Mouse (Mus musculus) CH12.LX (cell line): ENCODE measurements around the gene Hspb7. TPM values are rescaled to one million over a fixed set of nuclear protein-coding genes. Genes with fewer than 3 reads are reported as not detected.

Experiments used
- DNase-seq: peaks from one replicate; pipeline ENCODE4 v3.0.0-alpha.2; 2013; ENCODE audit errors: extremely low read depth
- H3K27ac ChIP-seq: 2 replicates; pipeline ENCODE4 v1.5.1; 2012; ENCODE audit warnings: low read depth, mild to moderate bottlenecking, control low read depth, moderate library complexity; ENCODE audit not compliant: insufficient read depth
- H3K27me3 ChIP-seq: replicated peaks from 2 replicates; pipeline ENCODE3; 2012; ENCODE audit warnings: inconsistent platforms
- H3K36me3 ChIP-seq, 2 experiments: replicated peaks in 1 of 2; 2 replicates each; pipeline versions ENCODE3 to v1.6.1; 2012; ENCODE audit warnings: inconsistent platforms in 1 of 2, low read length in 1 of 2, mild to moderate bottlenecking in 1 of 2, mixed read lengths in 1 of 2, moderate library complexity in 1 of 2; ENCODE audit not compliant: control insufficient read depth in 1 of 2, insufficient read depth in 1 of 2
- H3K4me1 ChIP-seq, 2 experiments: 2 replicates each; pipeline ENCODE4 v1.6.1; 2012; ENCODE audit warnings: inconsistent platforms in 1 of 2, moderate library complexity in 1 of 2; ENCODE audit not compliant: insufficient read depth in 2 of 2, control insufficient read depth in 1 of 2
- H3K4me2 ChIP-seq: 2 replicates; pipeline ENCODE4 v1.6.1; 2012; ENCODE audit warnings: low read depth, mild to moderate bottlenecking, control low read depth; ENCODE audit not compliant: poor library complexity, insufficient read depth, severe bottlenecking
- H3K4me3 ChIP-seq, 3 experiments: fragments of 150-350 bp in 1 of 3; sonication (generic) in 1 of 3; replicated peaks in 1 of 3; 2 replicates each; pipeline versions ENCODE3 to v1.5.1; 2011 to 2012; ENCODE audit warnings: low read depth in 2 of 3, low read length in 2 of 3, mild to moderate bottlenecking in 2 of 3, moderate library complexity in 2 of 3, control low read depth in 1 of 3, improper control_type of control experiment in 1 of 3, inconsistent platforms in 1 of 3, mixed read lengths in 1 of 3; ENCODE audit not compliant: poor library complexity in 1 of 3
- H3K79me2 ChIP-seq: replicated peaks from 2 replicates; pipeline ENCODE4 v1.6.1; 2012; ENCODE audit warnings: mild to moderate bottlenecking, moderate library complexity; ENCODE audit not compliant: control insufficient read depth, poor library complexity, insufficient read depth, severe bottlenecking; ENCODE audit errors: extremely low read depth
- H3K9ac ChIP-seq: 2 replicates; pipeline ENCODE4 v1.6.1; 2012; ENCODE audit warnings: low read depth, mild to moderate bottlenecking, control low read depth, moderate library complexity; ENCODE audit not compliant: insufficient read depth
- H3K9me3 ChIP-seq: replicated peaks from 2 replicates; pipeline ENCODE3; 2012; ENCODE audit warnings: low read length, inconsistent platforms, mixed read lengths
- CHD1 ChIP-seq: IDR thresholded peaks from 2 replicates; pipeline ENCODE4 v1.6.1; 2012; ENCODE audit warnings: low read depth, low read length, improper control_type of control experiment, inconsistent platforms
- E2F4 ChIP-seq: IDR thresholded peaks from 2 replicates; pipeline ENCODE4 v1.6.1; 2011; ENCODE audit warnings: low read depth, low read length, improper control_type of control experiment; ENCODE audit not compliant: insufficient replicate concordance
- ELF1 ChIP-seq: IDR thresholded peaks from 2 replicates; pipeline ENCODE4 v1.6.1; 2014; ENCODE audit warnings: low read depth, mild to moderate bottlenecking, inconsistent platforms, low read length, improper control_type of control experiment
- EP300 ChIP-seq: IDR thresholded peaks from 2 replicates; pipeline ENCODE4 v1.6.1; 2011; ENCODE audit warnings: low read length, improper control_type of control experiment
- ETS1 ChIP-seq: conservative IDR thresholded peaks from 2 replicates; pipeline ENCODE4 v1.6.1; 2012; ENCODE audit warnings: low read depth, mild to moderate bottlenecking, inconsistent platforms, low read length, improper control_type of control experiment, moderate library complexity
- GABPA ChIP-seq: IDR thresholded peaks from 2 replicates; pipeline ENCODE4 v1.6.1; 2012; ENCODE audit warnings: low read depth, low read length, improper control_type of control experiment, inconsistent platforms; ENCODE audit not compliant: insufficient replicate concordance
- IRF4 ChIP-seq: IDR thresholded peaks from 2 replicates; pipeline ENCODE4 v1.6.1; 2014; ENCODE audit warnings: low read depth, mild to moderate bottlenecking, inconsistent platforms, low read length, improper control_type of control experiment
- MYC ChIP-seq: IDR thresholded peaks from 2 replicates; pipeline ENCODE4 v1.6.1; 2011; ENCODE audit warnings: low read depth, mild to moderate bottlenecking, improper control_type of control experiment, low read length
- NELFE ChIP-seq: IDR thresholded peaks from 2 replicates; pipeline ENCODE4 v1.6.1; 2011; ENCODE audit warnings: low read depth, low read length, improper control_type of control experiment
- NRF1 ChIP-seq: IDR thresholded peaks from 2 replicates; pipeline ENCODE4 v1.6.1; 2014; ENCODE audit warnings: low read depth, mild to moderate bottlenecking, inconsistent platforms, low read length, improper control_type of control experiment, moderate library complexity
- PAX5 ChIP-seq: IDR thresholded peaks from 2 replicates; pipeline ENCODE4 v1.6.1; 2012; ENCODE audit warnings: low read length, inconsistent platforms, mixed read lengths
- POLR2A ChIP-seq: IDR thresholded peaks from 2 replicates; pipeline ENCODE4 v1.6.1; 2011; ENCODE audit warnings: low read depth, mild to moderate bottlenecking, improper control_type of control experiment, low read length
- POLR2AphosphoS2 ChIP-seq: IDR thresholded peaks from 2 replicates; pipeline ENCODE4 v1.6.1; 2011; ENCODE audit warnings: low read depth, low read length, improper control_type of control experiment
- RAD21 ChIP-seq: IDR thresholded peaks from 2 replicates; pipeline ENCODE4 v1.6.1; 2011; ENCODE audit warnings: low read depth, mild to moderate bottlenecking, low read length, improper control_type of control experiment, moderate library complexity
- SIN3A ChIP-seq: IDR thresholded peaks from 2 replicates; pipeline ENCODE4 v1.6.1; 2012; ENCODE audit warnings: low read length, improper control_type of control experiment, inconsistent platforms
- TBP ChIP-seq: conservative IDR thresholded peaks from 2 replicates; pipeline ENCODE4 v1.6.1; 2011; ENCODE audit warnings: low read depth, low read length, improper control_type of control experiment
- UBTF ChIP-seq: IDR thresholded peaks from 2 replicates; pipeline ENCODE4 v1.6.1; 2012; ENCODE audit warnings: low read depth, mild to moderate bottlenecking, inconsistent platforms, low read length, improper control_type of control experiment, moderate library complexity
- USF1 ChIP-seq: IDR thresholded peaks from 2 replicates; pipeline ENCODE4 v1.6.1; 2014; ENCODE audit warnings: low read depth, mild to moderate bottlenecking, inconsistent platforms, low read length, improper control_type of control experiment
- USF2 ChIP-seq: conservative IDR thresholded peaks from 2 replicates; pipeline ENCODE4 v1.6.1; 2011; ENCODE audit warnings: low read depth, low read length, improper control_type of control experiment
- ZKSCAN1 ChIP-seq: IDR thresholded peaks from 2 replicates; pipeline ENCODE4 v1.6.1; 2012; ENCODE audit warnings: low read depth, inconsistent platforms, low read length, improper control_type of control experiment, borderline replicate concordance
- ZMIZ1 ChIP-seq: IDR thresholded peaks from 2 replicates; pipeline ENCODE4 v1.6.1; 2012; ENCODE audit warnings: low read depth, mild to moderate bottlenecking, inconsistent platforms, low read length, improper control_type of control experiment
- ZNF384 ChIP-seq: IDR thresholded peaks from 2 replicates; pipeline ENCODE4 v1.6.1; 2012; ENCODE audit warnings: low read depth, low read length, improper control_type of control experiment, inconsistent platforms
- dilution Hi-C: fragments of 300-500 bp; cut with MboI; formaldehyde crosslinking; loops from 2 replicates; pipeline ENCODE4 v1.14.3; 2020; ENCODE audit warnings: low sequenced_read_pairs; ENCODE audit not compliant: extremely low pct_unique_long_range_greater_than_20kb, extremely low pct_ligation_motif_present
- in situ Hi-C: fragments of 300-500 bp; cut with MboI; formaldehyde crosslinking; loops from 3 replicates; pipeline ENCODE4 v1.14.3; 2019; ENCODE audit warnings: low sequenced_read_pairs, low pct_ligation_motif_present, low pct_unique_long_range_greater_than_20kb, mixed read lengths
- polyA plus RNA-seq: library from polyadenylated mRNA; unstranded; fragments of >175 nt; gene quantifications from 2 replicates; pipeline ENCODE4 v1.2.1, GENCODE M21; 2012; ENCODE audit warnings: low read depth; ENCODE audit not compliant: insufficient read length
- total RNA-seq, 2 experiments: library from RNA; depleted of rRNA; stranded (reverse); fragments of 300-350 nt in 1 of 2; fragments of >200 nt in 1 of 2; gene quantifications; 2 replicates each; pipeline ENCODE4 v1.2.3; 2012 to 2014

The Hspb7 gene
- total and polyA plus RNA-seq, 3 experiments: 0.04 TPM; not detected in 2

DNA sequence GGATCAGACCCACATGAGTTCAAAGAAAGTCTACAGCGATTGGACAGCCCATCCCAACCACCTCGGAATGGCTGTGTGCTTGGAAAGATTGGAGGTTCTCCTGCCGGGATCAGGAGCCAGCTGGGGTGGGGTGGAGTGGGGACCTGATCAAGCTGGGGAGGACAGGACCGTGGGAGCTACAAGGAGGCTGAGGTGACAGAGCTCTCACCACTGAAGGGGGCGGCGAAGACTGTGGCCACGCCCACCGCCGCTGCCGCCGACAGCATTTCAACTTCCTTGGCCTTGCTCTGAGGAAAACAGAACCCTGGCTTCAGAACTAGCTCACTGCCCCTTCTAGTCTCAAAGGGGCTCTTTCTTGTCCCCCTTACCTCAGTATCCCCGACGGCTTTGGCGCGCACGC is 25.8 kb upstream of the Hspb7 start:
- in situ Hi-C loops: loop anchor here (10.0 kb wide), 1 partner anchor 440 kb away; no protein-coding TSS in a partner anchor

DNA sequence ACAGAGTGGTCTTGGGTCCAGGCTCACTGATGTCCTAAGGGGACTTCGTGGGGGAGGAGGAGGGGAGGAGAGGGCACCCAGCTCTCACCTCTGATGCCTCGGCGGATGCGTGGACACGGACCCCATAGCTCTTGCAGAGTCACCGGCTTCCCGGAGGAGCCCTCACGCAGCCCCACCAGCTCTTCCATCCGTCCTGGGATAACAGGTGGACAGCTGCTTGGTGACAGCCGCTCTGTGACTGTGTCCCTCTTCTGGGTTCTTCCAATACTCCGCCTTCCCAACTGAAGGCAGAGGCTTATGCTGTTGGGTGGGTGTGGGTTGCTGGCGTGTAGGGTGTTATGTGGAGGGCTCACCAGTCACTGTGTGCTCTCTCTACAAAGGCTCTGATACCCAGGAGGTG is 22.7 kb upstream of the Hspb7 start:
- TF ChIP-seq GABPA (no peak), POLR2A (no peak), PAX5 (no peak), ZMIZ1 (no peak), ELF1 (no peak), MYC (no peak), USF2 (no peak), RAD21 (no peak), TBP (no peak), POLR2AphosphoS2 (no peak), NELFE (no peak), ZNF384 (no peak), SIN3A (no peak)
- in situ Hi-C loops: loop anchor here (10.0 kb wide), 1 partner anchor 437 kb away; no protein-coding TSS in a partner anchor
- no peaks in the 10 kb centered on the region for H3K79me2 ChIP-seq
- no peaks in the 10 kb centered on the region; a peak in 1 of 4 replicates for H3K4me1 ChIP-seq
- H3K9ac ChIP-seq: no peak overlapping the region
- H3K27ac ChIP-seq: no peak overlapping the region
- H3K9me3 ChIP-seq: no peaks in the 10 kb centered on the region
- DNase-seq: no peak
- no peaks in the 10 kb centered on the region for H3K36me3 ChIP-seq
- no peak overlapping the region for H3K4me3 ChIP-seq
- H3K4me2 ChIP-seq: no peak overlapping the region
- dilution Hi-C loops: no loop called here
- peaks cover 36% of the 10 kb centered on the region for H3K27me3 ChIP-seq

More for the DNA sequence above, 25.8 kb upstream of the Hspb7 start:
- TF ChIP-seq ZKSCAN1 (no peak), CHD1 (no peak), RAD21 (no peak), EP300 (no peak), E2F4 (no peak), IRF4 (no peak), NELFE (no peak), USF1 (no peak), UBTF (no peak), ZNF384 (no peak), ELF1 (no peak), NRF1 (no peak), POLR2A (no peak), ETS1 (no peak)
- dilution Hi-C loops: no loop called here
- H3K9ac ChIP-seq: no peak overlapping the region
- H3K36me3 ChIP-seq: no peaks in the 10 kb centered on the region
- no peak overlapping the region for H3K27ac ChIP-seq
- no peak overlapping the region for H3K4me3 ChIP-seq
- no peaks in the 10 kb centered on the region for H3K79me2 ChIP-seq
- no peaks in the 10 kb centered on the region; a peak in 1 of 4 replicates for H3K4me1 ChIP-seq
- no peaks in the 10 kb centered on the region for H3K9me3 ChIP-seq
- DNase-seq: no peak
- H3K27me3 ChIP-seq: peaks cover 55% of the 10 kb centered on the region
- H3K4me2 ChIP-seq: no peak overlapping the region
